Mouse (Mus musculus) spleen, postnatal 36 days (tissue): ENCODE measurements around the gene Hspa2.

Experiments used
- DNase-seq, 2 experiments: peaks; one replicate each; pipeline ENCODE4 v3.0.0; 2022; ENCODE audit warnings: low spot score in 2 of 2, mixed read lengths in 1 of 2

Gene Hspa2

DNA sequence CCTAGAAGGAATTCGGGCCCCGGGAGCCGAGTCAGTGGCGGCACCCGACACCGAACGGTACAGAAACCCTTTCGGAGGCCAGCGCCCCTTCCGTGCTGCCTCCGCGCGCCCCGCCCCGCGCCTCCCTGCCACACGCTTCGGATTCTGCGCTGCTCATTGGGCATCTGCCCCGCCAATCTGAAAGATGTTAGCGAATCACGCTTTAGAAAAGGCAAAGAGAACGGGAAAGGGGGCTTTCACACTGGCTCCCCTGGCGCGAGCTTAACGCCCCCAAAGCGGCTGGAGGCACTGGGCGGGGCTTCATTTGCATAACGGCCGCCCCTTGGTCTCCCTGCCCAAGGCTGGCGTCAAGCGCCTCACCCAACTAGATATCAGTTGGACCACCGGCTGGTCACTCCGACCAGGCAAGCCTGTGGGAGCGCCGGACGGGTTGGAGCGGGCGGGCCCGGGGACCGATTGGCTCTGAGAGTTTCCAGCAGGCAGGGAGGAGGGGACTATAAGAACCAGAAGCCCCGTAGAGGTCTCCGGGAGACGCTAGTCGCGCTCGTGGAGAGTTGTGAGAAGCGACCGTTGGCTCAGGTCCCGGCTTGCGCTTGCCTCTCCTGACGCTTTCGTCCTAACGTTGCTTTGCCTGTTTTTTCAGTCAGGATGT is at the start of gene Hspa2:
Gene Hspa2 (plus strand): TSS at position 291 of the 652 bp plus-strand sequence.
- DNase-seq = peak; percentile 98 to 99

DNA sequence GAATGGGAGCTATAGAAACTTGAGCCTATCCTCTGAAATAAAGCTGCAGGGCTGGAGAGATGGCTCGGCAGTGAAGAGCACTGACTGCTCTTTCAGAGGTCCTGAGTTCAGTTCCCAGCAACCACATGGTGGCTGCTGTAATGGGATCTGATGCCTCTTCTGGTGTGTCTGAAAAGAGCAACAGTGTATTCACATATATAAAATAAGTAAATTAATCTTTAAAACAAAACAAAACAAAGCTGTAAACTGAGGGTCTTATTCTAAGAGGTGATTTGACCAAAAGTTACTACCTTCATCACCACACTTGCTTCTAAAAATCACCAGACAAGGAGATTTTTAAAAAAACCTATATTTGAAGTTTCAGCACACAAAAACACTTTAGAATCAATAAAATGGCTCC is 43.1 kb upstream of the Hspa2 start:
- no peak for DNase-seq

DNA sequence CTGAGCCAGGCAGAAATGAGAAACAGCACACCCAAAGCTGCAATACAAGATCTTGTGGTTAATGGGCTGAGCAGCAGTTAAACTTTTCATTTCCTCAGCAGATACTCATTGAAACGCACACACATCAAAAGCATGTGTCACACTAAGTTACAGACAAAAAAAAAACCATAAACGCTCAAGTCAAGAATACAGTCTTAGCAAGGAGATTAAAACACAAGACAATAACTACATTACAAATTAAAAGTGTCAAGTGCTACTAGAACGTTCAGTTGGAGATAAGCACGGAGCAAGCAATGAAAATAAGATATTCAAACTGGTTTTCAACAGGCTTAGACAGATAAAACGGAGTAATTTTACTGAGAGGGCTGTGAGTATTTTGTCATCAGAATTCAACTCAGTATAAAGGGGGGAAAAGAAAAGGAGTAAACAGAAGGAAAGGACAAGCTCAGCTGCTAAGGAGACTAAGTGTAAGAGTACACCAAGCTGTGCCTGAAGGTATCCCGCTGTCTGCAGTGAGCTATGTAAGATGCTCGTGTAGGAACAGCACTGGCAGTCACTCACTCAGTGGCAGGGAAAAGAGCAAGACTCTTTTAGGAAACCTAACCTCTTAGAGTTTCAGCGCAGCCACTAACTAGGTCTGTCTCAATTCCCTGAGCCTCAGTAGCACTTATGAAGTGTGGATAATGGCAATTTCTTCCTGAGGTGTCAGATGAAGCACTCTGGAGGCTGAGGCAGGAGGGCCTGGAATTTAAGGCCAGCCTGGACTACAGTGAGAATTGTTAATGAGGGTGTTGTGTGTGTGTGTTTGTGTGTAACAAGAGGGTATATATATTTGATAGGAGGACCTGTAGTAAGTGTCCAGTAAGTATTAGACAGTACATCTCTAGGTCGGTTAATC is 42.3 kb upstream of the Hspa2 start:
- DNase-seq = peak in 1 of 2 experiments; percentile 31

DNA sequence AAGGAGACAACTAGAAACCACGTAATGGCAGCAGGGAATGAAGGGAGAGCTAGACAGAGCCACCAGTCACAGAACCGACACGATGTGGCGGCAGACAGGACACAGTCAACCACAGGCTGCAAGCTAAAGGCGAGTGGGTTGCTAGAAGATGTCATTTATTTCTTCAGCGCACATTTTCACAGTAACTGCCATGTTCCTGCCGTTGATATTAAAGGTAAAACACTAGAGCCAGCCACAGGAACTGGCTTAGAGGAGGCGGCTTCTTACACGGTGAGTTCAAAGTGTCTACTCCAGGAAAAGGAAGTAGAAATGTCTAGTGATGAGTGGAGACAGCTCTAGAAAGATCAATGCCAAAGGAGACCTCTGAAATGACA is 41.7 kb upstream of the Hspa2 start:
- DNase-seq = peak in 1 of 2 experiments; percentile 31

DNA sequence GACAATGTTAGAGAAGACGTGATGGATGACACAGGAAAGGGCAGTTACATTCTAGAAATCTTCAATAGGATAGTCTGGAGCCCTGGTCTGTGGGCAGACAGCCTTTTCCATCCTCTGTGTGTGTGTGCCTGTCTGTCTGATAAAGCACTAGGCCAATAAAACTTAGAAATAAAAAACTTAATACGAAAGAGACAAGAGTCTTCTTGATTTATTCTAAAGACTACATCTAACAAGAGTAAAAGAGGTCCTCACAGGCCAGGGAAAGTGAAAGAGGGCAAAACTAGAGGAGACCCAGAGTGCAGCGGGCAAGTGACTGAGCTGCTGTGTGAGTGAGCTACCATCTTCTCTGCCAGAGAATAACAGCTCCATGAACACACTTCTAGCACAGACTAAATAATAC is 37.7 kb upstream of the Hspa2 start:
- no peak for DNase-seq

DNA sequence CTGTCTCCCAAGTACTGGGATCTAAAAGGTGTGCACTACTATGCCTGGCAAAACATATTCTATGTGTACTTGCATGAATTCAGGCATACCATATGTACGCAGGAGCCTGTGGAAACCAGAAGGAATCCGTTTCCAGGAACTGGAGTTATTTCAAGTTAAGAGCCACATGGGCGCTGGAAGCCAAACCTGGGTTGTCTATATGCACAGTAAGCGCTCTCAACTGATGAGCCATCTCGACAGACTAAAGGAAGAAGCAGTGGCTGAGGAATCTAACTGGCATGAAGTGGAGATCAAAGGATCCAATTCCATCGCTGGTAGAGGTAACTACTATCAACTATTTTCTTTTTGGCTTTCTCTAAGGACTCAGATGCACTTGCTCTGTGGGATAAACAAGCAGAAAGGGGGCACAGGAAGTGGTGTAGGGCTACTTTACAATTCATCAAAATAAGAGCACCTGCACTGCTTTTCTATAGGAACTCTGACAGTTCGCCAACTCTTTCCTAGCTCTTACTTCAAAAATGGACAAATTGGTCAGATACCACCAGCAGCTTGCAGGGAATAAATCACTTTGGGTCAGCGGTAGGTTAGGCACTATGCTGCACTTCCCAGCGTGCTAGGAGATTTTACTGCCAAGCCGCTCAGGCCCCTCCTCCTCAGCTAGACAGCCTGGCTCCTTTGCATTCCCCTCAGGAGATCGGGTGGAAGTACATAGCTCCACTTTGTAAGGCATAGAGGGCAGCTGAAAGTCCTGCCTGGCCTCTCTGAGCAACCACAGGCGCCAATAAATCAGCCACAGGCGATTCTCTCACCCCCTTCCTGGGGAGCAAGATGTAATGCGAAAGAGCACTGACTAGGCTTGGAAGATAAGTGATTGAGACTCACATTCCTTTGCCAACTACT is 36.6 kb upstream of the Hspa2 start:
- peak in 1 of 2 experiments; percentile 35 for DNase-seq

DNA sequence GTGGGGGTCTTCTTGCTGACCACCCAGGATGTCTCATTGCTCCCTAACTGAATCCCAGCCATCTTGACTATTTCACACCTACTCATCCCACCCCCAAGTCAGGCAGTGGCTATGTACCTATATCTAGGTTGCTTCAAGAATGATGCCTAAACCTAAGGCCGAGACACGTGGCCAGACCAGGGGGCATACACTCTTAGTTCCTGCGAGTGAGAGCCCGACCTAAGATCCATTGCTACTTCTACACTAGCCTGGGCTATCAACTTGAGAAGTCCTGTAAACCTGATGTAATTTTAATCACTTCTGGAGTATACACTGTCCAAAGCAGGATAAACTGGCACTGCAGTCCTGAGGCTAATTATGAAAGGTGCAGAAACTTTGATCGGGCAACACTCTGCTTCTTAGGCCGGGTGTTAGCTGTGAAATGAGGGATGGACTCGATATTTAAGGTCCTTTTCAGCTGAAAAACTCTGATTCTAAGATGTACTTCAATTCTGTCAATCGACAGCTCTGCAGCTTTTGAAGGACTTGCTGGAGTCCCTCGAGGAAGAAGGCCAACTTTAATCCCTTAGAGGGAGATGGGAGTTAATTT is 35.7 kb upstream of the Hspa2 start:
- DNase-seq = peak in 1 of 2 experiments; percentile 25

DNA sequence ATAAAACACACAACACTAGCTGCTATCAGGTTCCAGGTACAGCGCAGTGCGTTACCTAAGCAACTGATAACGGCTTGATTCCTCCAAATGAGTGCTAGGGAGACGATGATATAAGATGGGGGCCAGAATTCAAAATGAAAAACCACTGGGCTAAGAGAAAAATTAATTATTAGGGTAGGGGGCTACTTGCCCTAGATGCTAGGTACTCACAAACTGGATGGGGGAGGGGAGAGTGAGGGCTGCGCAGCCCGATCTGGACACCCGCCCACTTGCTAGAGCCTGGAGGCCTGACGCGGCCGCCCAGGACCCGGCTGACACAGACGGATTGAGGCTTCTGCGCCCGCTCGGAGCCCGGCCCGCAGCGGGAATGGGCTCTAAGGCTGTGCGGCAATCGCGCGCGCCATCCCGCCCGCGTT is 35.2 kb upstream of the Hspa2 start:
- DNase-seq = peak in 1 of 2 experiments; percentile 51

DNA sequence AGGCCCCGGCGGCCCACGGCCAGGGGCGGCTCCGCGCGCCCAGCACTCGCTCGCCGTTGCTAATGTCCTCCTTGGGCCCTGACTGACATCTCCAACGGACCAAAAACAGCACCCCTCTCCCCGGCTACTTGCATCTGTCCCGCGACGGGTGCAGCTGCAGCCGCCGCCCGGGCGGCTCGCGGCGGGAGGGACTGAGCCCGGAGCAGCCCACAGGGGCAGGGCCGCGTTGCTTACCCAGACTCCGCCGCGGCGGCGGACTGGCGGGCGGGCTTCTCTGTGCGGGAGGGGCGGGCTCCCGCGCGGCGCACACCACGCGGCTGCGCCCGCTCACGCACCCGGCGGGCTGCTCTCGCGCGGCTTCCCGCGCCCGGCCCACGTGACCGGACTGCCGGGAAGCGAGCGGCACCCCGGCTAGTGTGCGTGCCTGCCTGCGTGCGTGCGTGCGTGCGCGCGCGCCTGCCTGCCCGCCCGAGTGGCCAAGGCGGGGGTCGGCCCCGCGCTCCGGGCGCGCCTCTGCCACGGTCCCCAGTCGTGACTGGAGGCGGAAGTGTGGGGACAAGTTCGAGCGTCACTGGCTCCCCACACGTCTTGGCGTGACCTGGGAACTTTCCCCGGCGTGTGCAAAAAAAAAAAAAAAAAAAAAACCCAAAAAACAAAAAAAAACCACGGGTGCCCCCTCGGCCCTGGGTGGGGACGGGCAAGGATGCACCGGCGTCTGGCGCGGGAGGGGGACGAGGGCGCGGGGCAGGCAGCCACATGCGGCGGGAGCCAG is 34.6 kb upstream of the Hspa2 start, which contains the start of gene Zbtb25:
Gene Zbtb25 (minus strand): TSS at position 397 of the 772 bp plus-strand sequence.
- DNase-seq = peak; percentile 84 to 85

DNA sequence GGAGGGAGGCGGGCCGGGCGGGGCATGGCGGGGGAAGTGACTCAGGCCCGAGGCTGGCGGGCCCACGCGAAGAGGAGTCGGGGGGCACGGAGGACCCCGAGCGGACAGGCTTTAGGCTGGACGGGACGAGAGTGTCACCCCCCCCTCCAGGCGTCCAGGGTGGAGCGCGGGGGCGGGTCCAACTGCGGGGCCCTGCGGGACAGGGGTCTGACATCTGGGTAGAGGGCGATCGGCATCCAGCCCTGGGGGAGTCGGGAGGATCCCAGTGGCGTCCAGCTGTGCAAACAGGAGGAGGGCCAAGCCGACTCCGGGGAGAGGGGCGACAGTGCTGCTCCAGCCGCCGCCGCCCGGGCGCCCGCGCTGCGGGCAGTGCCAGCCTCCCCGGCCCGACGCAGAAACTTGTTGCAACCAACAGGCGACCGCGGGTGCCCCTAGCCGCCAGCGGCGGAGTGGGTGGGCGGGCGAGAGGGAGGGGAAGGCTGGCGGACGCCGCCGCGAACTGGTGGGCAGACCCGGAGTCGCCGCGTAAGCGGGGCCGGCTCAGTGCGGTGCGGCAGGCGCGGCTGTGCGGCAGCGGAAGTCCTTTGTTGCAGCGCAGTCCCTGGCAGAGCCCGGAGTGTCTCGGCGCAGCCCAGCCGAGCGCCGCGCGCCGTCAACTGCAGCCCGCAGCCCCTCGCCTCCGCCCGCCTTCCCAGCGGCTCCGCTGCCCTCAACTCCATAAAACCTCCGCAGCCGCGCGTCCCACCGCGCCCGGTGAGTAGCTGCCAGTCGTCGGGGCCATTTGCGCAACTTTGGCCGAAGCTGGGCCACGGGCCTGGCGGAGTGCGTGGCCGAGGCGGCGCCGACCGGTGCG is 33.8 kb upstream of the Hspa2 start, which contains the start of gene Zbtb1:
Gene Zbtb1 (plus strand): TSS at position 289 of the 853 bp plus-strand sequence.
- DNase-seq = peak; percentile 86 to 88

DNA sequence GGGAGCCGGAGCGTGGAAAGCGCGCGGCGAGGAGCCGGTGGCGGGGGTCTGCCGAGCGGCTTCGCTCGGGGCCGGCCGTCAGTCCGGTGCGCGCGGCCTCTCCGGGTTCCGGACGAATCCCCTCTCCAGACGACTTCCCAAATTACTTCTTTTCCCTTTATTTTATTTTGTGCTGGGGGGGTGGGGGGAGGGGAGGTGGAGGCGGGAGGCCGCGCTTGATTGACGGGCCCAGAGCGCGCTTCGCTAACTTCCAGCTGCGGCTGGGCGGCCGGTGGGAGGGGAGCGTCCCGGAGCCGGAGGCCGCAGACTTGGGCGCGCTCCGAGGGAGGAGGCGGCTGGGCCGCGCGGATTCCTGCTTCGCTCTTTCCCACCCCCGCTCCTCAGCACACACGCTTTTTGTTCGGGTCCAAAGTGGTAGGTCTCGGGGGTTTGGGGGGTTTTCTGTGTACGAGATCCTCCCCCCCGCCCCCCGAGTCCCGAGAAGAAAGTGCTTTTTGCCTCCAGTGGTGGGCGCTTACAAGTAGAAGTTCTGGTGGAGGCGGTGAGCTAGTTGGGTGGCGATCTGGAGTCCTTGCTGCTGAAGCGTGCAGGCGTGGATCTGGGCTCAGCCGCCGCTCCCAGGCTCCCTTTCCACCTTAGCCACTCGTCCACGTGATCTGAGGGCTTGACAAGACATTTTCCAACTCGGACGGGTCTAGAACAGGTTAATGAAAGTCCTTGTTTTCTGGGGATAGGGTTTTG is 33.0 kb upstream of the Hspa2 start:
- peak; percentile 79 to 81 for DNase-seq

DNA sequence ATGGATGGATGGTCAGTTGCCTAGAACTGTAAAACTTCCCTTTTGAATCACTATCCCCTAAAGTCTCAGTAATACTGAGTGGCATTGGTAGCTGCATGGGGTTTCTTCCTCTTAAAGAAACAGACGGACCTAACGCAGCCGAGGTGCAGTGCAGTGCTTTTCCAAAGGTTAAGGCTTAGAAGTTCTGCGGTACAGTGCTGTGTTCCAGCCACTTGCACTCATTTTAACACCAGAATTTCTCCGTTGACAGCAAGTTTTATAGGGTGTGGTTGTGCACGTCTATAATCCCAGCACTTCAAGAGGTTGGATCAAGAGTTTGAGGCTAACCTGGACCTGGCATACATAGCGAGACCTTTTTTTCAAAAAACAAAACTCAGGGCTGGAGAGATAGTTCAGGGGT is 31.9 kb upstream of the Hspa2 start:
- DNase-seq = peak in 1 of 2 experiments; percentile 11

DNA sequence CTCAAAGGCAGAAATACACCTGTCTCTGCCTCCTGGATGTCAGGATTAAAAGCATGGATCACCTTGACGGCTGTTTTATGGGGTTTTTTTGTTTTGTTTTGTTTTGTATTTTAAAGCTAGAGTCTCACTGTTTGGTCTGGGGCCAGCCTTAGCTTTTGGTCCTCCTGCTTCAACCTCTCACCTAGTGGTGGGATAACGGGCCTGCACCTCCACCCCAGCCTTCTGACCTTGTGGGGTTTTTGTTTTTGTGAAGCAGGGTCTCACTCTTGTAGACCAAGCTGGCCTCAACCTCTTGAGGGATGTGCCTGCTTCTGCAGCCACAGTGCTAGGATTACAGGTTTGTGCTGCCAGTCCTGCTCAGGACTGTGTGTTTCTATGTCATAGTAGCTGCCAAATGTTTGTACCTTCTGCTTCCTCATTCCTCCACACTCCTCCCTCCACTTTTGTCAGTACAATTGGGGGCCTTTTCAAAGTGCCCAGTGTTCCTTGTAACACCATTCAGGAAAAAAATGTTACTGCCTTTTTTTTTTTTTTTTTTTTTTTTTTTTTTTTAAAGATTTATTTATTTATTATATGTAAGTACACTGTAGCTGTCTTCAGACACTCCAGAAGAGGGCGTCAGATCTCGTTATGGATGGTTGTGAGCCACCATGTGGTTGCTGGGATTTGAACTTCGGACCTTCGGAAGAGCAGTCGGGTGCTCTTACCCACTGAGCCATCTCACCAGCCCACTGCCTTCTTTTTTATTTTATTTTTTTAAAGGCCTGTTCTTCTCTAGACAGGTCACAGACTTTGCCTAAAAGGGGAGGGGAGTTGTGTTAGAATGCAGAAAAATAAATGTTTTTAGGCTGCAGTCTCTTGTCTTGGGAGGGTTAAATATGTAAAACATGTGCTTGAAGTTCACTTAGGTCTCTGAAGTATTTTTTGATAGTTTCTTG is 30.8 kb upstream of the Hspa2 start:
- DNase-seq = peak in 1 of 2 experiments; percentile 32

DNA sequence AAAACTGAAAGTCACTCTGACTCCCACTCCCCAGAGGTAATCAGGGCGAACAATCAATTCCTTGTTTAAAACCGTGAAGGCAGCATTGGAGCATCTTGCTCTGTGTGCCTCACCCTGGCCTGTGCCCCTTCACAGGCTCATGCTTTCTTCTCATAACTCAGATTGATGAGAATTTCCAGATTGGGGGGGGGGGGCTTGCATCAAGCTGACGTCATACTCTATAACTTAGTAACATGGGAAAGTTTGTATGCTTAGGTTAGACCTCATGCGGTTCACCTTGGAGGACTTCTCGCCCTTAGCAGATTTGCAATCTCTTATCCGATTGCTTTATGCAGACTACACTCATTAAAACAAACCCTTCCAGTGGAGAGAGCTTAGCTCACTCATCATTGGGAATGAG is 30.0 kb upstream of the Hspa2 start:
- no peak for DNase-seq

DNA sequence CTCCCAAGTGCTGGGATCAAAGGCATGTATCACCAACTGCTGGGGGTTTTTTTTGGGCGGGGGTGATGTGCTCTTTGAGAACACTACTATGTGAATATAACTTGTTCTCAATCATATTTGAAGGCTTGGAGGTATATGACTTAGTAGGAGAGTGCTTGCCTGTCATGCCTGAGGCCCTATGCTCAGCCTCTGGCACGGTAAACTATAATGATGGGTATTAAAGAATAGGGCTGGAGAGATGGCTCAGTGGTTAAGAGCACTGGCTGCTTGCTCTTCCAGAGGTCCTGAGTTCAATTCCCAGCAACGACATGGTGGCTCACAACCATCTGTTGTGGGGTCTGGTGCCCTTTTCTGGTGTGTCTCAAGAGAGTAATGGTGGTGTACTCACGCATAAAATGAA is 29.1 kb upstream of the Hspa2 start:
- no peak for DNase-seq

DNA sequence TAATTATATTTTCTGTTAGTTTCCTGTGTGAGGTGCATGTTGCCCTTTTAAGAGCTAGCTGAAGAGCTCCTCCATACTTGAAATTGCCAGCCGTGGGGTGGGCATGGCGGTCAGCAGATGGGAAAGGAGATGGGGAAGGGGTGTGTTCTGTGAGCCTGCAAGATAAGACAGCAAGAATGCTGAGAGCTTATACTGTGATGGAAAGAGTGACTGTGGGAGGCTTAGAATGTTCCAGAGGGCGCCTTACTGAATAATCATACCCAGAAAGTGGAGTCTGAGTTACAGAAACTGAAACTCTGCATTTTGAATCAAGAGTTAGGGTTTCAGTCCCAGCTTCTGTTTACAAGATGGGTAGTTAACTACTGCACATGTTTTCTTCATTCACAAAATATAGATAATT is 28.5 kb upstream of the Hspa2 start:
- DNase-seq = peak in 1 of 2 experiments; percentile 41

DNA sequence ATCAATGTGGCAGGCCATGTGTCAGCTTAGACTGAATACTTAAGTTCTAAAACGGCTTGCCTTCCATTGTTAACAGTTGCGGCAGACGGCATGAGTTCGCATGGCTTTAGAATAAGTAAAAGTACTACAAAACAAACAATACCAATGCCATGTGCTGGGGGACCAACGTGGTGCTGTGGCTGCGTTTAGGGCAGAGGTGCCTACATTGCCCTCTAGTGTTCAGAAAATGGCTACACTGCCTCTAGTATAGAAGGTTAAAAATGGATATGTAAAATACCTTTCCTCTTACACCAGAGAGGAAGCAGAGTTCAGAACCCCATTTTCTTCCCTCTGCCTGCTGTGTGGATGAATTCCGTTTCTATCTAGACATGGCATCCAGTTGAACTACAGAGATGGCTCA is 27.3 kb upstream of the Hspa2 start:
- DNase-seq = peak; percentile 68 to 74

DNA sequence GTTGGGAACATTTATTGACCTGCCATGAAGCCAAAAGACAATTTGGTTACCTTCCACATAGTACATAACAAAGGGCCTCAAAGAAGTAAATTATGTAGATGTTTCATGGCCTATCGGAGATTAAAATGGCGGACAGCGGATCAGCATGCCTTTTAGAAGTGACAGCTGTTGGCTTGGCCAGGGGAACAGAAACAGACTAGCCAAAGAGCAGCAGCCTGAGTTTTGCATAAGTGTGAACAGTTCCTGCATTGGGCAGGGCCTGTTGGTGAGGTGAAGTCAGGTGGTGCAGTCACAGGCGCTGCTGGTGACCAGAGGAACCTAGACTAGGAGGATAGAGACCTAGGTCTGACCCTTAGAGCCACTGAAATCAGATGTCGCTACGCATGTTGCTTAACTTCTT is 26.9 kb upstream of the Hspa2 start:
- peak; percentile 49 to 61 for DNase-seq
